Mouse (Mus musculus) erythroblast, embryonic 14.5 days (primary cell): ENCODE results near the gene Gripap1.

Experiments
- GATA1 ChIP-seq: IDR thresholded peaks from 2 replicates; pipeline ENCODE4 v1.6.1; 2012; ENCODE audit warnings: low read length, inconsistent platforms, mixed read lengths
- TAL1 ChIP-seq: IDR thresholded peaks from 3 replicates; pipeline ENCODE4 v1.6.1; 2012; ENCODE audit warnings: low read length, inconsistent platforms, mixed read lengths

- TF ChIP-seq GATA1 = no peak
- TF ChIP-seq TAL1 = no peak
Observed at GRCm38 (mm10) chrX:7865343-7865742, 75.8 kb downstream of the Gripap1 start.
